Mouse (Mus musculus) lung, embryonic 14.5 days (tissue): Measurements from ENCODE around the gene Kdm6b. TPM values are rescaled to one million over a fixed set of nuclear protein-coding genes. Genes with fewer than 3 reads are reported as not detected.

Experiments used
- ATAC-seq: fragments of 200-750 bp; cut with Nextera tagmentation; 2 replicates; pipeline ENCODE4 v1.8.0; 2017; ENCODE audit warnings: mild to moderate bottlenecking, moderate TSS enrichment, moderate library complexity; ENCODE audit not compliant: insufficient read depth
- DNase-seq: peaks from one replicate; pipeline ENCODE4 v3.0.0-alpha.2; 2015
- H3K27ac ChIP-seq: fragments of 300-500 bp; sonication (generic); 2 replicates; pipeline ENCODE4 v1.5.1; 2014; ENCODE audit warnings: low read depth, mild to moderate bottlenecking, moderate library complexity
- H3K27me3 ChIP-seq: fragments of 300-500 bp; sonication (generic); 2 replicates; pipeline ENCODE4 v1.6.1; 2014; ENCODE audit warnings: low read length, control low read depth; ENCODE audit not compliant: insufficient read depth
- H3K36me3 ChIP-seq: fragments of 300-500 bp; sonication (generic); 2 replicates; pipeline ENCODE4 v1.6.1; 2014; ENCODE audit warnings: control low read depth; ENCODE audit not compliant: insufficient read depth
- H3K4me1 ChIP-seq: fragments of 300-500 bp; sonication (generic); 2 replicates; pipeline ENCODE4 v1.6.1; 2014; ENCODE audit warnings: antibody characterized with exemption, control low read depth; ENCODE audit not compliant: insufficient read depth
- H3K4me2 ChIP-seq: fragments of 300-500 bp; sonication (generic); 2 replicates; pipeline ENCODE4 v1.6.1; 2014; ENCODE audit warnings: mild to moderate bottlenecking
- H3K4me3 ChIP-seq: fragments of 300-500 bp; sonication (generic); 2 replicates; pipeline ENCODE4 v1.5.1; 2014; ENCODE audit warnings: low read depth, low read length
- H3K9ac ChIP-seq: fragments of 300-500 bp; sonication (generic); 2 replicates; pipeline ENCODE4 v1.6.1; 2014
- H3K9me3 ChIP-seq: fragments of 300-500 bp; sonication (generic); 2 replicates; pipeline ENCODE4 v1.6.1; 2016; ENCODE audit warnings: low read depth, low read length, control low read depth
- CTCF ChIP-seq: IDR thresholded peaks from 2 replicates; pipeline ENCODE4 v1.5.1; 2016; ENCODE audit warnings: antibody characterized with exemption, low read depth
- WGBS: fragments of 180-500 bp; shearing (Covaris S2); extraction: QIAGEN DNeasy Blood & Tissue Kit; methylation state at CpG from one replicate; pipeline ENCODE4 v1.1.7; 2014; 5-methylcytosine and 5-hydroxymethylcytosine counted together
- polyA plus RNA-seq: library from polyadenylated mRNA; unstranded; fragments of >200 nt; fragmentation: Nextera tagmentation; extraction: Ambion mirVana; gene quantifications from 2 replicates; pipeline ENCODE4 v1.2.1, GENCODE M21; 2014

Gene Kdm6b
- polyA plus RNA-seq, 1 experiment from 2014 or later, result 24.4 TPM

- DNase-seq (no peak), ATAC-seq (no peak)
- no peak for TF ChIP-seq CTCF
- H3K9ac ChIP-seq, result no peak overlapping the region
- H3K9me3 ChIP-seq, result no peaks in the 10 kb centered on the region
- H3K4me2 ChIP-seq, result no peak overlapping the region
- H3K4me1 ChIP-seq, result no peaks in the 10 kb centered on the region
- H3K36me3 ChIP-seq, result peaks cover 99% of the 10 kb centered on the region
- H3K27me3 ChIP-seq, result no peaks in the 10 kb centered on the region
- no peak overlapping the region for H3K4me3 ChIP-seq
- 83% methylated on average over 12 of the region's 12 CpGs for WGBS
- no peak overlapping the region for H3K27ac ChIP-seq
These were observed 55.8 kb downstream of the Kdm6b start for GRCm38 (mm10) chr11:69357690-69358089.

DNA sequence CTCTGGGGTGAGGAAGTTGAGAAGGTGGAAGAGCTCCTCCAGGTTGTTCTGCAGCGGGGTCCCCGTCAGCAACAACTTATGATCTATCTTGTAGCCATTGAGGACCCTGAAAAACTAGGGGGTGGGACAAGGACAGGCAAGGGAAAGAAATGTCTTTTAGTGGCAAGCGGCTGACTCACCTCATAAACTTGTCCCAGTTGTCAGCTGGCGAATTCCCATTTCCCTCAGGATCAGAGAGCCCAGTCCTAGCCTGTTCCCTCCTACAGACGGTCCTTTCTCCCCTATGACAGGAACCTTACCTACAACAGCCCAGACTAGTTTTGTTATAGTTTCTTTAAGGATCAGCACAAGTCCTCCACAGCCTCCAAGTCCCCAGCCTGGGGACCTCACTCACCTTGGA, 56.9 kb downstream of the Kdm6b start:
- ATAC-seq (no peak), DNase-seq (no peak)
- Histone ChIP-seq H3K27me3 (no peaks in the 10 kb centered on the region), H3K9ac (no peak overlapping the region), H3K4me1 (no peaks in the 10 kb centered on the region), H3K4me2 (no peak overlapping the region), H3K27ac (no peak overlapping the region), H3K36me3 (peaks cover 99% of the 10 kb centered on the region), H3K4me3 (no peak overlapping the region), H3K9me3 (no peaks in the 10 kb centered on the region)
- 88% methylated on average over 5 of the region's 5 CpGs for WGBS
- TF ChIP-seq CTCF, result no peak

Other genes with a start within 250 kb of the Kdm6b start
- gene Alox8, start 215.8 kb downstream of the Kdm6b start, polyA plus RNA-seq, result not detected in 2 replicates
- gene Gucy2e, start 176.6 kb downstream of the Kdm6b start, polyA plus RNA-seq, result not detected in 2 replicates
- 16.6 and 19.2 TPM in 2 replicates for gene Cntrob, start 89.9 kb downstream of the Kdm6b start, polyA plus RNA-seq
- 143 and 150 TPM in 2 replicates for gene Trappc1, start 89.7 kb downstream of the Kdm6b start, polyA plus RNA-seq
- gene Kcnab3, start 87.4 kb downstream of the Kdm6b start, polyA plus RNA-seq, result 0.89 and 1.3 TPM in 2 replicates
- 15.2 TPM in 2 replicates for gene Rnf227, start 73.2 kb downstream of the Kdm6b start, polyA plus RNA-seq
- 57.3 and 59.9 TPM in 2 replicates for gene Chd3, start 44.3 kb downstream of the Kdm6b start, polyA plus RNA-seq
- 169 and 173 TPM in 2 replicates for gene Naa38, start 18.2 kb downstream of the Kdm6b start, polyA plus RNA-seq
- gene Cyb5d1, start 18.0 kb downstream of the Kdm6b start, polyA plus RNA-seq, result 26.8 and 27.2 TPM in 2 replicates
- gene Tmem88, start 15.4 kb downstream of the Kdm6b start, polyA plus RNA-seq, result 37.5 and 39.1 TPM in 2 replicates
- 0.58 and 1.9 TPM in 2 replicates for gene Dnah2, start 135.4 kb upstream of the Kdm6b start, polyA plus RNA-seq
- gene Efnb3, start 146.5 kb upstream of the Kdm6b start, polyA plus RNA-seq, result 2.8 and 3.3 TPM in 2 replicates
- gene Wrap53, start 166.6 kb upstream of the Kdm6b start, polyA plus RNA-seq, result 27.1 and 33.6 TPM in 2 replicates
- gene Trp53, start 166.7 kb upstream of the Kdm6b start, polyA plus RNA-seq, result 178 and 202 TPM in 2 replicates
- gene Atp1b2, start 192.3 kb upstream of the Kdm6b start, polyA plus RNA-seq, result 6.9 and 9.8 TPM in 2 replicates
- gene Shbg, start 204.2 kb upstream of the Kdm6b start, polyA plus RNA-seq, result not detected in 2 replicates
- 18.0 and 18.3 TPM in 2 replicates for gene Sat2, start 208.3 kb upstream of the Kdm6b start, polyA plus RNA-seq
- 26.8 and 31.2 TPM in 2 replicates for gene Fxr2, start 219.3 kb upstream of the Kdm6b start, polyA plus RNA-seq
- gene Sox15, start 241.6 kb upstream of the Kdm6b start, polyA plus RNA-seq, result not detected in 2 replicates
- 29.4 and 32.2 TPM in 2 replicates for gene Mpdu1, start 249.0 kb upstream of the Kdm6b start, polyA plus RNA-seq